Mouse (Mus musculus): ENCODE data around the gene Iqcf3.
"Not testable (repeated sequence)": the region's sequence is repeated elsewhere in the genome, so short reads cannot be mapped to it uniquely, and the experiment has no call there.

Iqcf3 gene

DNA sequence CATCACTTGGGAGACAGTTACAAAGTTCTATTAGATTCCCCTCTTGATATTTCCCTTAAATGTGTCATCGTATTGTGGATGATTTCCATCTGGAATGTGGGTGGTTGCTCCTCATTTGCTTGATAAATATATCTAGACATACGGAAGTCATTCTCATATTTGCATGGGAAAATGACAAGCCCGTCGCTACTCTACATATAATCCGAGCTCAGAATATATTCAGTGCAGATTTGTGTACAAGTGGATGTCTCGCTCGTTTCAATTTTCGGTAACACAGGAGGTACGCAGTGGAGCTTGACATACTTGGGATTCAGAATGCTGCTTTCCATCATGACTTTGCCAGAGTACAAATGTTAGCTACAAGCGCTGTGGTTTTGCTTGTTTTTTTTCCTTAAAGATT is 52.1 kb downstream of the Iqcf3 start:
- DNase-seq (ENCODE audit: low spot score) = no peak

DNA sequence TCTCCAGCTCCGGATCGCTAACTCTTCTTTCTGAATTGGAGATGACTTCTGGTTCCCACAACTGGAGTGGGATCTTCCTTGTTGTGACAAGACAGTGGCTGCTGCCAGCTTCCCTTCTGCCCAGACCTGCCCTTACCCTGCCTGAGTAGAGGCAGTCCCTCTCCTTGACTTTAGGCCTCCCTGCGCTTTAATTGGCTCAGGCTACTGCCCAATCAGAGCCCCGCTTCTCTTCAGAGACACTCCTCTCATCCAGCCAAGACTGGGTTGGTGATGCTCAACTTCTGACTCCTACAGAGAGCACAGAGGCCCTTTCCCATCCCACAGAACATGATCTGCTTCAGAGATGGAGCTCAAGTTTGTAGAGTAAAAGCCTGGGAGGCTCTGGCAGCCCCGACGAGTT is 57.2 kb downstream of the Iqcf3 start:
- no peak for DNase-seq (ENCODE audit: low spot score)

DNA sequence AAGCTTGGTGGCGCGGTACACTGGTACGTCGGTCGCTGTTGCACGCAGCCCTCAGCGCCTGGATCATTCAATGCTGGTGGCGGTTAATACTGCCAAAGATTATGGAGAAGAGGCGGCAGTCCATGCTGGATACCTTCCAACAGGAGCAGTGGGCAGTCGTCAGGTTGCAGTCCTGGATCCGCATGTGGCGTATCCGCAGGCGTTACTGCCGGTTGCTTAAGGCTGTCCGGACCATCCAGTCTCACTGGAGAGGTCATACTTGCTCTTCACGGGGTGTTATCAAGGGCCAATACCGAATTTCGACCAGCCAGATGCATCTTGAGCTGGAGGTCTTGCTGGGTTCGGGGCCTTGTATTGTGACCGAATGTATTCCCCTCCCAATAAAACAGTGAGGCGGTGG is 59.6 kb downstream of the Iqcf3 start:
- no peak for DNase-seq (ENCODE audit: low spot score)

DNA sequence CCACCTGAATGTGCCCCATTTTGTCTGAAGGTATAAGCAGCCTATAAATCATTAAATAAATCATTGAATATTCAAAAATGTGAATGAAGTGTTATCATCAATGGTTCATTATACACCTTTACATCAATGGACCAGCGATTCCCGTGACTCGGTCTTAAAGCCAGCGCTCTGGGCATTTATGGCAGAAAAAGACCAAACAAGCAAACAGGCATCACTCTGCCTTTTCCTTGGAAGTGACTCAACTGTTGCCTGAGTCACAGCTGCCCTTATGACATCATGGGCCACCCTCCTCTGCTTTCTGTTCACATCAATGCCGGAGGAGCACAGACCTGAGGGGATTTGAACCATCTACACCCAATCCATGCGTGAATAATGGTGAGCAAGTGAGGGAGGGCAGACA is 61.8 kb downstream of the Iqcf3 start, which contains the start of gene Iqcf1:
TSS of gene Iqcf1 (plus strand) at position 301 of the 400 bp plus-strand sequence.
- no peak for DNase-seq (ENCODE audit: low spot score)

DNA sequence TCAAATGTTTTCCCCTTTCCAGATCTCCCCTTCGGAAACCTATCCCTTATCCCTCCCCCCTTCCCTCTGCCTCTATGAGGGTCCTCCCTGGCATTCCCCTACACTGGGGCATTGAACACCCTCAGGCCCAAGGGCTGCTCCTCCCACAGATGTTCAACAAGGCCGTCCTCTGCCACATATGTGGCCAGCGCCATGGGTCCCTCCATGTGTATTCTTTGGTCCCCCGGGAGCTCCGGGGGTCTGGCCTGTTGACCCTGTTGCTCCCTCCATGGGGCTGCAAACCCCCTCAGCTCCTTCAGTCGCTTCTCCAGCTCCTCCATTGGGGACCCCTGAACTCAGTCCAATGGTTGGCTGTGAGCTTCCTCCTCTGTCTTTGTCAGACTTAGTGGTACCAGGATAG is 73.8 kb downstream of the Iqcf3 start:
- not testable (repeated sequence) for DNase-seq (ENCODE audit: low spot score)

DNA sequence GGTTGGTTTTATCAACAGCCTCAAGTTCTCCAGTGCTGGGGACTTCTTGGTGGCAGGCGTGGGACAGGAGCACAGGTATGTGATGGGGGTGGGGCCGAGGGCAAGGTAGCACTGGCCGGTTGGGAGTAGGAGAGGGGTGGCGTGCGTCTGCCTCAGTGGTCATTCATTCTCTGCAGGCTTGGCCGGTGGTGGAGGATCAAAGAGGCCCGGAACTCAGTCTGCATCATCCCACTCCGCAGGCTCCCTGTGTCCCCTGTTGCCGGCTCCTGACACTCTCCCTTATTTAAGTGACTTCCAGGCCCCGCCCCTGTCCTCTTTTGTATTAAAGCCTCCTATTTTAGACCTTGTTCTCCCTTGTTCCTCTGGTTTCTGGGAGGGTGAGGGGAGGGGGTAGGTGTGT is 76.4 kb downstream of the Iqcf3 start:
- DNase-seq (ENCODE audit: low spot score) = no peak

DNA sequence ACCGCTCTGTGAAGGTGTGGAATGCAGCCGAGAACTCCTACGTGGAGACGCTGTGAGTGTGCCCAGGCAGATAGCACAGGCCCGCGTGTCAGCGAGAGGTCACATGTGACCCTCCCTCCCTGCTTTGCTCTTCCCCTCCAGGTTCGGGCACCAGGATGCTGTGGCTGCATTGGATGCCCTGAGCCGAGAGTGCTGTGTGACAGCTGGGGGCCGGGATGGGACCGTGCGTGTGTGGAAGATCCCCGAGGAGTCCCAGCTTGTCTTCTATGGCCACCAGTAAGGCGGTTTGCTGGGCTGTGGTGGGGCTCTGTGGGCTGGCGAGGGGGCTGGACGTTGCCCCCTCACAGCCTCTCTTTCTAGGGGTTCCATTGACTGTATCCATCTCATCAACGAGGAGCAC is 77.8 kb downstream of the Iqcf3 start:
- DNase-seq (ENCODE audit: low spot score) = no peak

DNA sequence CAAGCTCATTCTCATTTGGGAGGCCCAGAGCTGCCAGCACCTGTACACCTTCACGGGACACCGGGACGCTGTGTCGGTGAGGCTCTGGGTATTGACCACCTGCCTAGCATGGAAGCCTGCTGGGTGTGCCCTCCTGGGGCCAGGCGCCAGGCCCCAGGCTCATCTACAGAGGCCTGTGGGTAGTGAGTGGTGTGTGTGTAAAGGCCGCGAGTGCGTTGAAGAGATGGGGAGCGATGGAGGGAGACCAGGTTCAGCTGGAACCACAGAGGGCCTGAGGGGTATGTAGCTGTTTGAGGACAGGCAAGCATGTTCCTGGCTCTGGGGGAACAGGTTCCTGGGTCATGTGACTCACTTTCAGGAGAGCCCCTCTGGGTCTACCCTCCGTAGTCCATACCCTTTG is 78.3 kb downstream of the Iqcf3 start:
- no peak for DNase-seq (ENCODE audit: low spot score)

DNA sequence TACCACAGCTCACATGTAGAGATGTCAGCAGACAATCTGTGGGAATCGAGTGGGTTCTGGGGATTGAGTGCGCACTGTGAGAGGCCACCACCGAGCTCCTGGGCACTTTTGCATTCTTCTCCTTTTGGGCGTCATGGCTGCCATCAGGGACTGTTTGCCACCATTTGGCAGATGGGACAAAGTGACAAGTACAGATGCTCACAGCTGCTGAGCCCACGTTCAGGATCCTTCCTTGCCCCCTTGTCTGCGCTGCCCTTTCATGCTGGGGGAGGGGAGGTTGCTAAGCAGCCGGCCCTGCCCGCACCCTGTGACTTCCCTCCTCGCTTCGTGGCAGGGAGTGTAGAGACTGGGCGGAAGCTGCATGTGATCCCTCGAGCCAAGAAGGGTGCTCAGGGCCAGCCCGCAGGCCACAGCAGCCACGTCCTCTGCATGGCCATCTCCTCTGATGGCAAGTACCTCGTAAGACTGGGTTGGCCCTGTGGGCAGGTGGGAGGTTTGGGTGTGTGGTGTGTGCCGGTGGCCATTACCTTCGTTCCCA is 78.8 kb downstream of the Iqcf3 start:
- no peak for DNase-seq (ENCODE audit: low spot score)

DNA sequence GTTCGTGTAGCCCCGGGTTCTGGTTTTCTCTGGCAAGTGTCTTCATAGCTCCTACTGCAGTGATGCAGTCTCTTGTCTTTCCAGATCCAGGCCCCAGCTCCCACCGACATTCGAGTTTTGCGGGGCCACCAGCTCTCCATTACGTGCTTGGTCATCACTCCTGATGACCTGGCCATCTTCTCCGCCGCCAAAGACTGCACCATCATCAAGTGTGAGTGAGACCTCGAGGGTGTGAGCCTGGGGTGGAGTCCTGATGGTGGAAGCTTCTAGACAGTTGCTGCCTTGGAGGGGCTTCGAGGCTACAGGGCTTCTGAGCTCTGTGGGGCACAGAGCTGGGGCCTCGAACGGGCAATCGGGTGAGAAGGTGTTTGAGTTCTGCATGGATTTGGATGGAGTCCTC is 79.8 kb downstream of the Iqcf3 start:
- DNase-seq (ENCODE audit: low spot score) = no peak

DNA sequence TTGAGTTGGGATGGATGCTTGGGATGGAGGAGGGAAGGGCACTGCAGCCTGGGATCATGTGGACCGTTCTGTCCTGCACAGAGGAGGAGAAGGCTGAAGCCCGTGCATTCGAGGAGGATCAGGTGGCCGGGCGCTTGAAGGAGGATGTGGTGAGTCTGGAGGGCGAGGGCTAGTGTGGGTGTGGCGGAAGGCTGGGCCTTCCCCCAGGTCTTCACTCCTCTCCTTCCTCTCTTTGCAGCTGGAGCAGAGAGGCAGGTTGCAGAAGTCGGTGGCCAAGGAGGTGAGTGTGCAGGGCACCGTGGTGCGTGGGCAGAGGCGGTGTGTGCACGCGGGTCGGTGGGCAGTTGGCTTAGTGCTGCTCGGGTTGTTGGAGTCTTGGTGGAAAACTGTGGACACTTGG is 80.4 kb downstream of the Iqcf3 start:
- DNase-seq (ENCODE audit: low spot score) = no peak

DNA sequence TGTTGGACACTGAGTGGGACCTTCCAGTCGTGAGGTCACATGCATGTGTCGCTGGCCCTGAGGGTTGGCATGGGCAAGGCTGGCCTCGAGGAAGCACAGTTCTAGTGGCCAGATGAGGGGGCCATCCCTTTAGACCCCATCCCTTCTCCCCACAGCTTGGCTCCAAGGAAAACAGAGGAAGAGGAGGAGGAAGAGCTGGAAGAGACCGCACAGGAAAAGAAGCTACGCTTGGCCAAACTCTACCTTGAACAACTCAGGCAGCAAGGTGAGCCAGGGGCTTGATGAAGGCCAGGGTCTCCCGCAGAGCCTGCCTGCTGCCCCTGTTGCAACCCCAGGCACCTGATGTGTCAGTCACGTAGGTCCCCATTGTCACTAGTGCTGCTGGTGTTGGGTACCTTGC is 80.9 kb downstream of the Iqcf3 start:
- DNase-seq (ENCODE audit: low spot score) = no peak

DNA sequence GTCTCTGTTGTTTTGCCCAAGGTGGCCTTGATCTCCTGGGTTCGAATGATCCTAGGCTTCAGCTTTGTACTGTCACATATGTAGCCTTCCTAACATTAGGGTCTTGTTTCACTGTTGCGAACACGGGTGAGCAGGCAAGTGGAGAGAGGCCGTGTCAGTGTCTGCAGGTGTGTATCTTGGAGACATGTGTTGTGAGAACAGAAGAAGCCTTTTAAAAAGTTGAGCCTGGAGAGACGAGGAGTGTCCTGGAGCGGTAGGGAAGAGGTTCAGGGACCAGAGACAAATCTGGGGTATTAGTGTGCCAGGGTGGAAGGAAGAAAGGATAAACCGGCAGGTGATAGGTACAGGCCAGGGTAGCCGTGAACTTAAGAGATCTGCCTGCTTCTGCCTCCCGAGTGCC is 83.3 kb downstream of the Iqcf3 start:
- no peak for DNase-seq (ENCODE audit: low spot score)

DNA sequence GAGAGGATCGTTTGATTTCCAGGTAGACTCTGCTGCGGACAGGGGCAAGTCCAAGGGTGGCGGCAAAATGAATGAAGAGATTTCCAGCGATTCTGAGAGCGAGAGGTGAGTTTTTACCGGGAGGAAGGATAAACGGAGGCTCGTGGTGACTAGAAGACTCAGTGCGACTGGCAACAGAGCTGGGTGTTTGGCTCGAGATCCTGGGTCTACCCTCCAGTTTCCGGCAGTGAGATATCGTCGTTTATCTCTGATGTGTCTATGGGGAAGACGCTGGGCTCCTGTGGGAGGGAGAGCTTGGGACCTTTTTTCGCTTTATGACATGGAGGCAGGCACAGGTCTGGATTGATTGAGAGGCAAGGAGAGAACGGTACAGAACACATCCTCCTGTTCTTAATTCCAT is 83.8 kb downstream of the Iqcf3 start:
- DNase-seq (ENCODE audit: low spot score) = no peak

DNA sequence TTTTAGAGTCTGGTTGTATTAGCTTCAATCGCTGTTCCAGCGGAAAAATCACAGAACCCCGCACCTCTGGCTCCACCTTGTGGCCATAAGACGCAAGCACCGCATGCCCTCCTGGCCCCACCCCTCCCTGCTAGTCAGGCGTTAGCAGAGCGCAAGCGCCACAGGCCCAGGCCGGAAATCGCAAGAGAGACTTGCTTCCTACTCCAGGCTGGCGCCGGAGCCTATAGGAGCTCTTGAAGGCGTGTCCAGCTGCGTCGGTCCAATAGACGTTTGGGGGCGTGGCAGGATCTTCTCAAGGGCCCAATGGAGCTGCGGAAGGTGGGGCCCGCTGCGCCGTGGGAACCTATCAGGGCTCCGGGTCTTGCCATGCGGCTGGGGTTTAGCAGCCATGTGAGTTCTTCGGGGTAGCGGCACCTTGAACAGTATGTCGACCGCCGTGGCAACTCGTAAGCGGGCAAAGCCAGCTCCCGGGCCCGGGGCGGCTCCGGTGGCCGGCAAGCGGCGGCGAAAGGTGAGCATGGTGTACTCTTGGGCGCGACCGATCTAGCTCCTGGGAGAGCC is 84.4 kb downstream of the Iqcf3 start, which contains the start of gene Parp3:
TSS of gene Parp3 (minus strand) at position 26 of the 561 bp plus-strand sequence.
- peak; percentile 100 for DNase-seq (ENCODE audit: low spot score)

DNA sequence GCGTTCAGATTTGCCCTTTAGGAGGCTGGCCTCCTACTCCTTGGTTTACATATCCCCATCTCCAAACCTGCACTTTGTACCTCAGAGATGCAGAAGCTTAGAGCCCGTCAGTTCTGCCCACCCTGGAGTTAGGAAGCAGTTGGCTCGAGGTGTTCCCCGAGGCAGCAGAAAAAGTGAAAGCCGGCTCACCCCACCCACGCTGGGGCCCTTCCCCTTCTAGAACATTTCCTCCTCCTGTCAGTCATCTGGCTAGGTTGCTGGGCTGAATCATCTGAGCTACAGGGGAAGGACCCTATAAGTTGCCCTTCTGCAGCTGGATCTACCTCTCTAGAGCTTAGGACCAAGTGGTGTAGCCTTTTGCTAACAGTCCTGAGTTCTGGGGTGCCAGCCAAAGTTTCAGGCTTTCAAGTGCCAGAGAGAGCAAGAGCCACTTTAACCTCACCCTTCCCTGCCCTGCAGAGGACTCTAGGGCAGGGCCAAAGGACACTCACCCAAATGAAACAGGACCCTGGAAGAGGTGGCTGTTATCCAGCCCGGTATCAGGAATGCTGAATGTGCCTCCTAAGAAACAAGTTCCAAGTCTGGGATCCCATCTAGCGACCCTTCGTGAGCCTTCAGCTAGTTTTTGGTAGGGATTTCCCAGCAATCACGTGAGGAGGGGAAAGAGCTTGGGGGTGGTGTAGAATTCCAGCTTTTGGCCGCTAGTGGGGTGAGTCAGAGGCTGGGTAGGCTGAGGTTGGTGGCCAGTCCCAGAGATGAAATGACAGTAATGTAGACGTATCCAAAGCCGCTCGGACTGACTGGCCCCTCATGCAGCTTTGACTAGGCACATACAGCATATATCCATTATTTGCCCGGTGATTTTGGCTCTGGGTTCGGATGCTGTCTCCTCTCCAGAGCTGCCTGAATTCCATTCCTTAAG is 85.2 kb downstream of the Iqcf3 start:
- no peak for DNase-seq (ENCODE audit: low spot score)

DNA sequence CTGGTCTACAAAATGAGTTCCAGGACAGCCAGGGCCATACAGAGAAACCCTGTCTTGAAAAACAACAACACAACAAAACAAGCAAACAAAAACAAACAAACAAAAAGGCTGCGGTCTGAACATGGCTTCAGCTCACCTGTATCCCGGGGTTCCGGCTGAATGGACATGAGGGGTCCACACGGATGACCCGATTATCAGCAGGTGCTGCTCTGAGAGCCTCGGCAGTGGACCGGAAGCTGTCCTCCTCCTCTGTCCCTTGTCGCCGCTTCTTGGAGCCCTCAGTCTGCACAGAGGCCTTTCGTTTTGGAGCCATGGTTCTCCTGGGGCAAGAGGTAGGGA is 85.8 kb downstream of the Iqcf3 start, which contains the start of gene Rrp9:
TSS of gene Rrp9 (plus strand) at position 301 of the 339 bp plus-strand sequence.
- no peak for DNase-seq (ENCODE audit: low spot score)

DNA sequence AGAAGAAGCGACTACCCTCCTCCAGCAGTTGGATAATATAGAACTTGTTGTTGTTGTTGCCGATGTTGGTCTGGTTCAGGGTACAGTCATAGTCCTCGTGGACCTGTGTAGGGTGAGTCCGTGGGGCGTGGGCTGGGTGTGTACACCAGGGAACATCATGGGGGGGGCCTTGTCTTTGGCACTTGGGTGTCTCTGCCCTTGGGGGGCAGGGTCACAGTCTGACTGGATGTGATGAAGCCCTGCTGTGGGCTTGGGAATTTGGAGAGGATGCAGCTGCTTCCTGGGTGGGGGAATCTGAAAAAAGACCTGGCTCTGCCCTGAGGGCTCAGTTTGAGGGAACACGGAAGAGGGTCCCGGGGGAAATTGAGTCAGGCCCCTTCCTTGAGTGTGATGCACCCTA is 86.4 kb downstream of the Iqcf3 start:
- no peak for DNase-seq (ENCODE audit: low spot score)

DNA sequence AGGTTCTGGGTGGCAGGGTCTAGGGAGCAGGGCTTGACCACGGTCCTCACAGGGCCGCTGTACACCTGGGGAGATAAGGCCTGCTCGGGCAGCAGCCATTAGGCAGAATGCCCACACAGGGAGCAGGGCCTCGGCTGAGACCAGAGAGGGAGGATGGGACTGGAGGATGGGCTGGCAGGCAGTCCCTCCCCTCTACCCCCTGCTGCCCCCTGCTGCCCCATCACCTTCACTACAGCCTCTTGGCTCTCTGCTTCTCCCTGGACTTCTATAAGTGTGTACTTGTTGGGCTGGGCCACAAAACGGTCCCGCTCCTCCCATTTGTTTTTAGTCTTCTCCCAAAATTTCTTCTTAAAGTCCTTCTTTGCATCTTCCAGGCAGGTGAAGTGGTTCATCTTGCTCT is 87.0 kb downstream of the Iqcf3 start:
- DNase-seq (ENCODE audit: low spot score) = peak; percentile 79

DNA sequence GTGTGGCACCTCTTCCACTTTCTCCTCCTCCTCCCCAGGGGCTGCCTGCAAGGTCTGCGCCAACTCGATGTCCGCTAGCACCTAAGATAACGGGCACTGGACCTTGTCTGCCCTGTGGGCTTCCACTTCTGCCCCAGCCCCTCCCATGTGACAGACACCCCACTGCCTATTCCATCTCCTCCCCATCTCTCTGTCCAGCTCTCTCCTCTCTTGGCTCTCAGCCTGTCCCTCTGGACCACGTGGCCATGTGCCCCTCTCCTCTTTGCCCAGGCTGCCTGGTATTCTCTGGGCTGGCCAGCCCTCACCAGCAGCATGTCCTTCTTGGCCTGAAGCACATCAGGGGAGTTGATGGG is 87.7 kb downstream of the Iqcf3 start:
- no peak for DNase-seq (ENCODE audit: low spot score)

DNA sequence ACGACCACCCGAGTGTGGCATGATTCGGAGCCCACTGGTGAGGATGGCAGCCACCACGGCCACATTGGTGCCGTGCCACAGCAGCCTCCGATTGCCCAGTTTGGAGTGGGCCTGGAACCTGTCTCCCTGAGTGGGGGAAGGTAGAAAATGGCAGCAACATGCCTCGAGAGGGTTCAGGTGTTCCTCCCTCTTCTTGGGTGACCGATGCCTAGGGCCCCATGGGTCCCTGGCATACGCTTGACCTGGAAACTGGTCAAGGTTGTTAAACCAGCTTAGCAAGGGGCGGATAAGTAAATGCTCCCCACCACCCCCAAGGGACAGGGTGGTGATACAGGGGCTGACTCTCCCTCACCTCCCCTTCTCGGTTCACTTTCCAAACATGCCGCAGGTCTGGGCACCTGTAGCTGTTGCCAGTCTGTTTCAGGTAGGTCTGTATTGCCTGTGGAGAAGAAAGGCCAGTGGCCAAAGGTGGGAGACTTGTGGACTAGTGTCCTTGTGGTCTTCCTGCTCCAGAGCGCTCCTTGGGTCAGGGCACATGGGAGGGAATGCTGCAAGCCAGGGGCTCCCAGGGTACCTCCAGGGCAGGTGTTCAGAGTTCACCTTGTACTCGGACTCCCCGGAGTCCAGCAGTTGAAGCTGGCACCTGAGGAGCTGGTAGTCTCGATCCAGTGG is 88.2 kb downstream of the Iqcf3 start:
- DNase-seq (ENCODE audit: low spot score) = no peak

DNA sequence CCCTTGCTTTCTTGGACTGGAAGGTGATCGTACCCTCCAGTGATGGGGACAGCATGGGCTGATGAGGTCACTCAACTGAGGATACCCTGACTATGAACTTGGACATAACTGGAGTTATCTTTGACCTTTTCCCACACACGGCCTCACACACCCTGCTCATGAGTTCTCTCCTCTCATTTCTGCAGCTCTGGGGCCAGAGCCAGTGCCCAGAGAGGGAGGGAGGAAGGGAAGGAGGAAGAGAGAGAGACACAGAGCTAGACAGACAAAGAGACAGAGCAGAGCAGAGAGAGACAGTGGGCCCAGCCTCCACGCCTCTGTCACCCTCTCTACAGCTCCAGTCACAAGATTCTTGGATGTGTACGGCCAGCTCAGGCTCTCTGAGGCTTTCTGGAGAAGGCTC is 89.1 kb downstream of the Iqcf3 start:
- DNase-seq (ENCODE audit: low spot score) = no peak

DNA sequence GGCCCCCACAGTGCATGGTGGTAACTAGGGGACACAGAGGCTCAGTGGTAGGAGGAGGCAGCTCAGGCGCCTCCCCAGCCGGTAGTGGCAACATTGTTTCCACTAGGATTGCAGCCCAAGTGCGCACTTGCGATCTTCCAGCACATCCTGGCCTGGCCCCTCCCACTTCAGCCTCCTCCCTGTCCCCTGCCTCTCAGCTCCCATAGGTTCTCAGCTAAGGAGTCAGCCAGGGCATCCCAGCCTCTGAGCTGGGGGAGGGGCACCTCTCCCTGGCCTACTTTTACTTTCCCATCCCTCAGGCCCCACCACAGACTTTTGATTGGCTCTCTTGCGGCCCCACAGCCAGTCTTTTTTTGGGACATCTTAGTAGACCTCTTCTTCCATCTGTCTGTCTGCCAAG is 89.5 kb downstream of the Iqcf3 start:
- DNase-seq (ENCODE audit: low spot score) = peak; percentile 76

Measured in embryo, embryonic 10 days (tissue).